Mouse (Mus musculus) Patski (cell line): Measurements from ENCODE around the gene B630019K06Rik. TPM values are rescaled to one million over a fixed set of nuclear protein-coding genes. Genes with fewer than 3 reads are reported as not detected.

ENCODE experiments used
- ATAC-seq: fragments of 100-300 bp; one replicate; pipeline ENCODE4 v1.8.0; 2021
- CTCF ChIA-PET: fragments of 350-600 bp; sonication (Branson Sonifier 250); formaldehyde crosslinking; loops from one replicate; lab custom pipeline; 2022; ENCODE audit warnings: inconsistent platforms; lab: Charles Lee
- POLR2A ChIA-PET: fragments of 350-600 bp; sonication (Branson Sonifier 250); formaldehyde crosslinking; loops from one replicate; lab custom pipeline; 2022; ENCODE audit warnings: antibody characterized with exemption, inconsistent platforms; lab: Charles Lee
- DNase-seq: peaks from one replicate; pipeline ENCODE4 v3.0.0-alpha.2; 2011; ENCODE audit warnings: low read depth, low spot score
- H3K27me3 ChIP-seq: fragments of 371-371 bp; one replicate; pipeline ENCODE4 v1.5.1; 2021
- CTCF ChIP-seq: fragments of 100-300 bp; IDR thresholded peaks from one replicate; pipeline ENCODE4 v1.5.1; 2021
- in situ Hi-C: fragments of 300-500 bp; cut with MboI; formaldehyde crosslinking; loops from 3 replicates; pipeline ENCODE4 v1.11.1; 2018; ENCODE audit warnings: low pct_unique_long_range_greater_than_20kb, mixed read lengths
- polyA plus RNA-seq: library from polyadenylated mRNA; unstranded; gene quantifications from one replicate; pipeline ENCODE4 v1.2.3, GENCODE M21; 2021

B630019K06Rik gene
- polyA plus RNA-seq, 1 experiment from 2014 or later = 6.3 TPM

DNA sequence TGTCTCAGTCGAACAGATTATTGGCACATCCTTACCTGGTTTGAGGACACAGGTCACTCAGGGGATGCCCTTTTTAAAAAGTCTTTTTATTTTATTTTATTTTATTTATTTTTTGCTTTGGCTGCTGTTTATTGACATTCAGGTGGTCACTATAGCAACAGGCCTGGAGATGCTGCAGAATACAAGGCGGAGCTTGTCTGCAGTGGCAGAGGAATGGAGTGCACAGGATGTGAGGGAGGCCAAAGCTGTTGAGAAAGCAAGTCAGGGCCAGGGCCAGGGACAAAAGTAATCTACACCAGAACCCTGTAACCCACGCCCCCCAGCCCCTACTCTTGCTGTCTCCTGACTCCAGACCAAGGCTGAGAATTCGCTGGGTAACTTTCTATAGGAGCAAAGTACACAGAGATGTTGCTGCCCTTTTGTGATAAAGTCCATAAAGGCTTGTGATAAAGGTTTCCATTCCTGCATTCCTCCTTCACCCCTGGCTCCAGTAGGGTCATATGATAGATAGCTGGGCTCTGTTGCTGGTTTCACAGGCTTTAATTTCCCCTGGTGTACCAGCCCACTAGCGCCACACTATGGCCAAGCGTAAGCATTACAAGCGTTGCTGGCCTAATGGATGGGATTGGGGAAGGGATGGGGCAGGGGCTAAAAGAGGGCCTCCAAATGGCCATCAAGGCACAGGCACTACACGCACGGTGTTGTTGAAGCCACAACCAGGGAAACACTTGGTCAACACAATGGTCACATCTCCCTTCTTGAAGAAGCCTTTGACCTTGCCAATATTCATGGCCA, 29.8 kb downstream of the B630019K06Rik start:
- in situ Hi-C loops = no loop called here
- ATAC-seq (no peak), DNase-seq (no peak)
- H3K27me3 ChIP-seq = peaks cover 15% of the 10 kb centered on the region
- peak; percentile 50 for TF ChIP-seq CTCF
- CTCF ChIA-PET = no interaction called here
- POLR2A ChIA-PET = no interaction called here

DNA sequence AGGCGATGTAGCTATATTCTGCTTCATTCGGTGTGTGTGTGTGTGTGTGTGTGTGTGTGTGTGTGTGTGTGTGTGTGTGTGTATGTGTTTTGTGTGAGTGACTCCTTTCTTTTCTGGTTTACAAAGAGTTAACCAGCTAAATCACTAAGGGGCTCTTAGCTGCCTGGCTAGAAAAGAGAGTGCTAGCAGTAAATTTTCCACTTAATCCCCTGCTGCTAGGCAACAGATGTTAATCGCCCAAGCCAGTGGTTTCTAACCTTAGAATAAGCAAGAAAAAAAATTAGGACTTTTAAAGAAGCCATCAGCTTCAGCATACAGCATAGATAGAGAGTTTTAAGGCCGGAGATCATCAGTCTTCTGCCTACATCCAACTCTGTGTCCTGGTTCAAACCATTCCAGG, 35.1 kb downstream of the B630019K06Rik start:
- ChIA-PET POLR2A (no interaction called here), CTCF (no interaction called here)
- peaks cover 22% of the 10 kb centered on the region for H3K27me3 ChIP-seq
- in situ Hi-C loops = no loop called here
- no peak for DNase-seq
- no peak for TF ChIP-seq CTCF
- no peak for ATAC-seq

DNA sequence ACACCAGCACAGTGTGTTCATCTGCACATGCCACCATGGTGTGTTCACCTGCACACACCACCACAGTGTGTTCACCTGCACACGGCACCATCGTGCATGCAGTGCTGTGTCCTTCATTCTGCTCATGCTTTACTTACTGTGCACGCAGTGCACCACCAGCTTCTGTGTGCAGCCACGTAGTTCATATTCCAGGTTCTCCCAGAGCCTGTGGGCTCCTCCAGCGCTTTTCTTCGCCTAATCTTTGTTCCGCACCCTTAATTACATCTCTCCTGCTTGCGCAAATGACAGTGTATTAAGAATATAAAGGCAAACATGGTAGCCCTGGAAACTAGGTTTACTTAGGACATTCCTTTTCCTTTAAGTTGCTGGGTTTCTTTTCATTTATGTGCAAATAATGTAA, 51.9 kb downstream of the B630019K06Rik start:
- in situ Hi-C loops = no loop called here
- ATAC-seq (no peak), DNase-seq (no peak)
- ChIA-PET POLR2A (no interaction called here), CTCF (no interaction called here)
- H3K27me3 ChIP-seq = peaks cover 8% of the 10 kb centered on the region
- no peak for TF ChIP-seq CTCF

Other genes with a start within 250 kb of the B630019K06Rik start
- gene Ssxb8, start 201.5 kb upstream of the B630019K06Rik start, polyA plus RNA-seq = not detected
- gene Ssx9, start 143.9 kb upstream of the B630019K06Rik start, polyA plus RNA-seq = not detected
- not detected for gene Ssxb5, start 88.7 kb upstream of the B630019K06Rik start, polyA plus RNA-seq
- gene Gm6592, start 48.4 kb upstream of the B630019K06Rik start, polyA plus RNA-seq = not detected
- gene Gm5751, start 18.1 kb upstream of the B630019K06Rik start, polyA plus RNA-seq = not detected
- not detected for gene Fthl17b, start 70.6 kb downstream of the B630019K06Rik start, polyA plus RNA-seq
- not detected for gene Fthl17c, start 84.2 kb downstream of the B630019K06Rik start, polyA plus RNA-seq
- gene Fthl17d, start 94.4 kb downstream of the B630019K06Rik start, polyA plus RNA-seq = not detected
- gene Fthl17e, start 141.1 kb downstream of the B630019K06Rik start, polyA plus RNA-seq = not detected
- not detected for gene Fthl17f, start 170.6 kb downstream of the B630019K06Rik start, polyA plus RNA-seq
- not detected for gene 4930402K13Rik, start 212.2 kb downstream of the B630019K06Rik start, polyA plus RNA-seq